Mouse (Mus musculus): Measurements from ENCODE around the gene Heatr1. TPM values are rescaled to one million over a fixed set of nuclear protein-coding genes. Genes with fewer than 3 reads are reported as not detected.
"Not testable (repeated sequence)": the region's sequence is repeated elsewhere in the genome, so short reads cannot be mapped to it uniquely, and the experiment has no call there.

The Heatr1 gene
- polyA plus RNA-seq, 1 experiment from 2014 or later, result 5.4 TPM

DNA sequence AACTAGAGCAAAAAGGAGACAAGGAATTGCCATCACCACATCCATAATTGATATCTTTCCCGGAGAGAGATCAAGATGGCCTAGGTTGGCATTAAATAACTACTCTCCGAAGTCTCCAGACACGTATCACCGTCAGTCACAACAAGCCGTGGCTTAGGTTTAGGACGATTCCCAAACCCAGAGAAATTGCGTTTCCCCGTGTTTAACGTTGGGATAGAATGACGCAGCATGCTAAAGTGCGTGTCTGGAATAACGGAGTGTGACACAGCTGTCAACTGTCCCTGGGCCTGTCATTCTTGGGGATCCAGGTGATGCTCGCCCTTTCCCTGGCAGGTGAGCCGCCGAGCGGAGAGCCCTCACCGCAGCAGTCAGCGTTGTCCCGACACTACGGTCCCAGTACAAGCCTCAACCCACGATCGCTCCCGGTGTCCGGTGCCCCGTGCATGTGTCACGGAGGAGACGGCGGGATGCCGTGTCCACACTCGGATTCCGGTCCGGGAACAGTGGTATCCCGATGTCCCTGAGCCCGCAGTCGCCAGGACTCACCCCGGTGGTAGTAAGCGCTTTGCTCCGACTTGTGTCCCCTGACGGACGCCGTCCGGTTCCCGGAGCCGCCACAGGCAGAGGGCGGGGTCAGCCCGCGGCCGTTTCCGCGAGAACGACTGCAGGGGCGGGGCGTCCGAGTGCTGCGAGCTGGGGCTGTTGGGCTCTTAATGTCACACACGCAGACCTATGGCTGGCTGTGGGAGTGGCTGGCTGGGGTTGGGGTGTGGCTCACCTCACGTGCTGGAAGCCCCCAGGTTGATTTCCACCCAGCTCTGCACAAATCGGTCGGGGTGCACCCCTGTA lies 66.3 kb downstream of the Heatr1 start:
- peak overlapping the region; percentile 91 for H3K27ac ChIP-seq (ENCODE audit: low read depth)
- H3K4me2 ChIP-seq (ENCODE audit: low read depth, low read length), result peak overlapping the region; percentile 82
- ATAC-seq, result peak; percentile 93
- peak overlapping the region; percentile 89 for H3K4me3 ChIP-seq (ENCODE audit: low read depth, low read length)
- H3K9ac ChIP-seq (replicated peaks), result peak overlapping the region; percentile 96
- peak; percentile 97 for DNase-seq
- peaks cover 23% of the 10 kb centered on the region for H3K4me1 ChIP-seq (ENCODE audit: insufficient read depth)
- H3K36me3 ChIP-seq (replicated peaks; ENCODE audit: insufficient read depth, low read length), result peaks cover 11% of the 10 kb centered on the region
- under 1% methylated on average over 59 of the region's 59 CpGs for WGBS (ENCODE audit: insufficient replicate concordance)
- TF ChIP-seq EP300 (IDR thresholded peaks at IDR 0.05; ENCODE audit: low read depth) (no peak; the same call in 1 of the 2 replicates), CTCF (IDR thresholded peaks at IDR 0.05; ENCODE audit: low read depth) (0 out of 2 replicates have a peak, but pooled peaks have one; percentile 11)
- no peaks in the 10 kb centered on the region for H3K27me3 ChIP-seq (ENCODE audit: insufficient read depth, low read length)
- H3K9me3 ChIP-seq (ENCODE audit: low read length), result no peaks in the 10 kb centered on the region

DNA sequence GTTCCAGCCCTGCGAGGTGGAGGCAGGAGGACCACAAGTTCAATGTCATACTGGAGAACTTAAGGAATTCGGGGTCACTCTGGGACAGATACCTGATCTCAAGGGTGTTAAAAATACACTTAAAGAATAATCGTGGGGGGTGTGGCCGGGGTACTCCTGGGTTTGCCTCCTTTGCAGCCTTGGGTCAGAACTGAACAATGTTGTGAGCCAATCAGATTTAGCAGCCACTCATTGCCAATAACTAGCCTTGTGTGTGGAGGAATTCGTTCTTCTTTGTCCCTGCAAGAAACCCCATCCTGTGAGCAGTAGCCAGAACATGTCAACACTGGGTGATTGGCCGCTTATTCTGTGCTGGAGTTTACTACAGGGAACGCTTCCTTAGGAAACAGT lies 66.9 kb downstream of the Heatr1 start:
- WGBS (ENCODE audit: insufficient replicate concordance), result 4% methylated on average over 7 of the region's 7 CpGs
- no peak for ATAC-seq
- Histone ChIP-seq H3K4me3 (ENCODE audit: low read depth, low read length) (peak overlapping the region; percentile 89), H3K9ac (replicated peaks) (no peak overlapping the region; the same call in 1 of the 2 replicates), H3K4me1 (ENCODE audit: insufficient read depth) (peaks cover 20% of the 10 kb centered on the region), H3K27me3 (ENCODE audit: insufficient read depth, low read length) (no peaks in the 10 kb centered on the region), H3K4me2 (ENCODE audit: low read depth, low read length) (peak overlapping the region; percentile 82), H3K9me3 (ENCODE audit: low read length) (no peaks in the 10 kb centered on the region), H3K27ac (ENCODE audit: low read depth) (peak overlapping the region; percentile 91), H3K36me3 (replicated peaks; ENCODE audit: insufficient read depth, low read length) (peaks cover 7% of the 10 kb centered on the region)
- no peak for TF ChIP-seq EP300 (IDR thresholded peaks at IDR 0.05; ENCODE audit: low read depth)
- TF ChIP-seq CTCF (IDR thresholded peaks at IDR 0.05; ENCODE audit: low read depth), result no peak
- DNase-seq, result no peak

GRCm38 (mm10) chr13:12462623-12463022 lies 67.8 kb downstream of the Heatr1 start:
- Histone ChIP-seq H3K9ac (replicated peaks) (no peak overlapping the region), H3K27ac (ENCODE audit: low read depth) (peak overlapping the region; percentile 91), H3K4me2 (ENCODE audit: low read depth, low read length) (peak overlapping the region; percentile 38), H3K36me3 (replicated peaks; ENCODE audit: insufficient read depth, low read length) (peaks cover 6% of the 10 kb centered on the region), H3K4me3 (ENCODE audit: low read depth, low read length) (no peak overlapping the region), H3K9me3 (ENCODE audit: low read length) (no peaks in the 10 kb centered on the region), H3K4me1 (ENCODE audit: insufficient read depth) (peaks cover 18% of the 10 kb centered on the region), H3K27me3 (ENCODE audit: insufficient read depth, low read length) (no peaks in the 10 kb centered on the region)
- 60% methylated on average over 4 of the region's 4 CpGs for WGBS (ENCODE audit: insufficient replicate concordance)
- DNase-seq (no peak), ATAC-seq (no peak)
- no peak for TF ChIP-seq CTCF (IDR thresholded peaks at IDR 0.05; ENCODE audit: low read depth)
- no peak for TF ChIP-seq EP300 (IDR thresholded peaks at IDR 0.05; ENCODE audit: low read depth)

GRCm38 (mm10) chr13:12464159-12464558 lies 69.3 kb downstream of the Heatr1 start:
- H3K36me3 ChIP-seq (replicated peaks; ENCODE audit: insufficient read depth, low read length); H3K9me3 ChIP-seq (ENCODE audit: low read length); H3K9ac ChIP-seq (replicated peaks); H3K4me2 ChIP-seq (ENCODE audit: low read depth, low read length); ATAC-seq; H3K4me3 ChIP-seq (ENCODE audit: low read depth, low read length); H3K27me3 ChIP-seq (ENCODE audit: insufficient read depth, low read length); DNase-seq; H3K27ac ChIP-seq (ENCODE audit: low read depth): not testable (repeated sequence)
- 65% methylated on average over 6 of the region's 6 CpGs for WGBS (ENCODE audit: insufficient replicate concordance)
- peaks cover 22% of the 10 kb centered on the region for H3K4me1 ChIP-seq (ENCODE audit: insufficient read depth)

DNA sequence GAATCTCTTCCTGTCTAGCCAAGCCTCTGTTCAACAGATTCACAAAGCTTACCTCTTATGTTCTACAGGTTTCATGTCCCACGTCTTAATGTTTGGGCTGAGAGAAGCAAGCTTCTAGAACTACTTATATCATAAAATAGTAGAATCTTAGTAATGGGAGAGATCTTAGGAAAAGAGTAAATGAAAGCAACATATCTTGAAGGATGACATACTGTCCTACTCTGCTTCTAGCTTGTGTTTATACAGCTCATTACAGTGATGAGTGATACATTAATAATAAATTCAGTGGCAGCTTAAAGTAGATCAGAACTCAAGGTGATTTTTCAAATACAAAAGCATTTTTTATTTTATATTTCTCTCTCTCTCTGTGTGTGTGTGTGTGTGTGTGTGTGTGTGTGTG lies 70.0 kb downstream of the Heatr1 start, which contains the start of gene Lgals8:
Lgals8 (minus strand) TSS at position 101 of the 400 bp plus-strand sequence.
- no peak for ATAC-seq
- Histone ChIP-seq H3K36me3 (replicated peaks; ENCODE audit: insufficient read depth, low read length) (no peaks in the 10 kb centered on the region), H3K9ac (replicated peaks) (no peak within 1 kb of the TSS), H3K4me1 (ENCODE audit: insufficient read depth) (peaks cover 18% of the 10 kb centered on the region), H3K27me3 (ENCODE audit: insufficient read depth, low read length) (no peaks in the 10 kb centered on the region), H3K9me3 (ENCODE audit: low read length) (no peaks in the 10 kb centered on the region), H3K27ac (ENCODE audit: low read depth) (peak within 1 kb of the TSS; percentile 91), H3K4me2 (ENCODE audit: low read depth, low read length) (no peak within 1 kb of the TSS), H3K4me3 (ENCODE audit: low read depth, low read length) (no peak within 1 kb of the TSS)
- 73% methylated on average over 1 of the region's 1 CpGs for WGBS (ENCODE audit: insufficient replicate concordance)
- TF ChIP-seq EP300 (IDR thresholded peaks at IDR 0.05; ENCODE audit: low read depth) (no peak), CTCF (IDR thresholded peaks at IDR 0.05; ENCODE audit: low read depth) (no peak)
- no peak for DNase-seq

DNA sequence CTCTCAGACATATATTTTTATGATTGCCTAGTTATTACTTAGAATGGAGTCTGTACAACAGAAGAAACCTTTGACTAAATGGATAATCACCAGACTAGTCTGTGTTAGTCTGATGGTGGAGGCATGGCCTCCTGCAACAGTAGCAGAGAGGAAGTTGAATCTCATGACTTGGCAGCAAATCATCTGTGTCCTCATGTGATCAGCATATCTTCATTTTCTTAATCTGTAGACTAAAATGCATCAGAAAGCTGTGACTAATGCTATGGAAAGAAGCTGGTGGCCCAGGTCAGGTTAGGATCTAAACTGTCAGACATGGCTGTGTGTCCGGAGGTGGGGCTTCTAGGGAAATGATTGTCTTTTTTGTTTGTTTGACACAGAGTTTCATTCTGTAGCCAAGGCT lies 73.7 kb downstream of the Heatr1 start:
- peaks cover 4% of the 10 kb centered on the region for H3K4me1 ChIP-seq (ENCODE audit: insufficient read depth)

More for the DNA sequence above, 73.7 kb downstream of the Heatr1 start:
- no peaks in the 10 kb centered on the region for H3K9me3 ChIP-seq (ENCODE audit: low read length)
- no peak overlapping the region for H3K9ac ChIP-seq (replicated peaks)
- H3K27ac ChIP-seq (ENCODE audit: low read depth), result no peak overlapping the region
- TF ChIP-seq CTCF (IDR thresholded peaks at IDR 0.05; ENCODE audit: low read depth) (no peak), EP300 (IDR thresholded peaks at IDR 0.05; ENCODE audit: low read depth) (no peak; the same call in 1 of the 2 replicates)
- no peaks in the 10 kb centered on the region for H3K36me3 ChIP-seq (replicated peaks; ENCODE audit: insufficient read depth, low read length)
- 60% methylated on average over 1 of the region's 1 CpGs for WGBS (ENCODE audit: insufficient replicate concordance)
- no peak overlapping the region for H3K4me3 ChIP-seq (ENCODE audit: low read depth, low read length)
- no peak overlapping the region for H3K4me2 ChIP-seq (ENCODE audit: low read depth, low read length)
- H3K27me3 ChIP-seq (ENCODE audit: insufficient read depth, low read length), result no peaks in the 10 kb centered on the region
- ATAC-seq (peak; percentile 57), DNase-seq (no peak)

Data from liver, postnatal 0 days (tissue).